Mouse (Mus musculus): ENCODE measurements around the gene Mycl. TPM values are rescaled to one million over a fixed set of nuclear protein-coding genes. Genes with fewer than 3 reads are reported as not detected.
A peak's percentile ranks its signal among the peaks of the same experiment; 100 is the strongest.

Mycl gene
- total and polyA plus RNA-seq, 3 experiments = 0.38 to 0.51 (median 0.44) TPM

DNA sequence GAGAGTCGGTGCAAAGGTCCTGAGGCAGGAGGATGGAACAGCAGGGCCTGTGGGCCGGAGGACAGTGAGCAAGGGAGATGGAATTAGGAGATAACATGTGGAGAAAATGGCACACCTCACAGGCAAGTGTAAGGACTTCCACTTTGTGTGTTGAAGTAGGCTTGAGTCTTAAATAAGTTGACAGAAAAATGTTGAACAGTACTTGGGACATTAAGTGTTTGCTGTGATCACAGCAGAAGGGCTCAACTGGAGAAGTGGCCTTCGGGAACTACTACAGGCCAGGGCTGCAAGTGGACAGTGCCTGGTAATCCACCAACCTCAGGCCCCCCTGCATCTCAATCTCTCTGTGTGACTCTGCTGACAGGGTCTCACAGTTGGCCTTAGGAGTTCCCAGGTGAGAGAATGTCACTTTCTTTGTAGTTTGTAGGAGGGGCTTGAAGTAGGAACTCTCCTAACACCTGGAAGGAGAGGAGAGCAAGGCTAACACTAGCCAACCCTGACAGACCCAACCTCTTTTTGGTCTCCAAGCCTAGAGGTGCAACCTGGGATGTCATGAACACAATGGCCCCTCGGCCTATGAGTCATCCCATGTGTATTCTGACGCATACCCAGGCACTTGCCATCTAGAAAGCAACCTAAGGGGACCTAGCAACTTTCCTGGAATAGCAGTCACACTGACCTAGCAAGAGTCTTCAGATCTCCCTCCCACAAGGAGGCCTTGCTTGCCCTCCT is 40.6 kb upstream of the Mycl start:
- Histone ChIP-seq H3K36me3 (replicated peaks in 1 of 2; ENCODE audit: control insufficient read depth in 1 of 2, insufficient read depth in 1 of 2, low read length in 1 of 2) (peaks cover 53 to 88% of the 10 kb centered on the region in 2 experiments), H3K4me3 (replicated peaks in 1 of 3; ENCODE audit: low read depth in 2 of 3, low read length in 2 of 3, poor library complexity in 1 of 3) (peak overlapping the region in 2 of 3 experiments; percentile 27 to 38), H3K79me2 (replicated peaks; ENCODE audit: control insufficient read depth, extremely low read depth, insufficient read depth, poor library complexity, severe bottlenecking) (peaks cover 26% of the 10 kb centered on the region), H3K9me3 (replicated peaks; ENCODE audit: low read length) (no peaks in the 10 kb centered on the region), H3K4me1 (ENCODE audit: control insufficient read depth in 1 of 2, insufficient read depth in 2 of 2) (peaks cover 22 to 68% of the 10 kb centered on the region in 2 experiments), H3K27ac (ENCODE audit: insufficient read depth, low read depth) (peak overlapping the region; percentile 79), H3K27me3 (replicated peaks) (no peaks in the 10 kb centered on the region), H3K9ac (ENCODE audit: insufficient read depth, low read depth) (peak overlapping the region; percentile 13; the same call in 1 of the 2 replicates), H3K4me2 (ENCODE audit: insufficient read depth, low read depth, poor library complexity, severe bottlenecking) (peak overlapping the region; percentile 54; the same call in 1 of the 2 replicates)
- peak; percentile 65 for DNase-seq (ENCODE audit: extremely low read depth)
- dilution Hi-C loops (cut with MboI; ENCODE audit: extremely low pct_ligation_motif_present, extremely low pct_unique_long_range_greater_than_20kb, low sequenced_read_pairs) = no loop called here
- in situ Hi-C loops (cut with MboI; ENCODE audit: low pct_ligation_motif_present, low pct_unique_long_range_greater_than_20kb, low sequenced_read_pairs) = no loop called here
- no peak for TF ChIP-seq CTCF (conservative IDR thresholded peaks at IDR 0.05 in 1 of 2, IDR thresholded peaks at IDR 0.05 in 1 of 2; ENCODE audit: low read depth in 2 of 2, low read length in 2 of 2)
- 0 out of 2 replicates have a peak, but pooled peaks have one; percentile 16 for TF ChIP-seq MEF2A (IDR thresholded peaks at IDR 0.05; ENCODE audit: borderline replicate concordance, low read depth, low read length)
- 0 out of 2 replicates have a peak, but pooled peaks have one; percentile 25 for TF ChIP-seq RCOR1 (conservative IDR thresholded peaks at IDR 0.05; ENCODE audit: low read depth, low read length)

DNA sequence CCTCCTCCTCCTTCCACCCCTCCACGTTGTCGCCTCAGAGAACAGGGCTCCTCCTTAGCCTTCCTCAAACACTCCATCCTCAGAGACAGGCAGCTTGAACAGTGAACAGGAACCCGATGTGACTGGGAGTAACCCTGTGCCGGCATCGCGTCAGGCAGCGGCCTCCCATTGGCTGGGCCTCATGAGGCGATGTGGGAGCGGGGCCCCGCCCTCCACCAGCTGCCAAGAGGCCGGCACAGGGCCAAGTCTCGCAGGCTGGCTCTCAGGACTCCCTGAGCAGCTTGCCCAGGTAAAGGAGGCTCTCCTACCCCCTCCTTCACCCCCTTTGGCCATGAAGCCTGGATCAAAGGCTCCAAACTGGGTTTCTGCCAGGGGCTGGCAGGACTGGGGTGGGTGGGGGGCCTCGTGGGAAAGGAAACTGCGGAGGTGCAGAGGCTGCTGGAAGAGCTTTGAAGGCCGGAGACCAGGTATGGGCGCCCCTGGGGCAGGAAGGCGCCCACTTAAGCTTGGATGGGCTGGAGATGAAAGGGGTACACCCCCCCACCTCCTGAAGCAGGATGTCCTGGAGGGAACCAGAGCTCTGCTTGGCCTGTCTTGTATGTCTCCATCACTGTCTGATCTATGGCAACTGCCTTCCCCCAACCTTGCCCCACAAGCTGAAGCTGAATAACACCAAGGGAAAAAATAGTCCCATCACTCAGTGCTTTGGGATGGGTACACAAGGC is 39.9 kb upstream of the Mycl start:
- H3K4me1 ChIP-seq (ENCODE audit: control insufficient read depth in 1 of 2, insufficient read depth in 2 of 2) = peaks cover 22 to 64% of the 10 kb centered on the region in 2 experiments
- in situ Hi-C loops (cut with MboI; ENCODE audit: low pct_ligation_motif_present, low pct_unique_long_range_greater_than_20kb, low sequenced_read_pairs) (no loop called here), dilution Hi-C loops (cut with MboI; ENCODE audit: extremely low pct_ligation_motif_present, extremely low pct_unique_long_range_greater_than_20kb, low sequenced_read_pairs) (no loop called here)
- H3K4me3 ChIP-seq (replicated peaks in 1 of 3; ENCODE audit: low read depth in 2 of 3, low read length in 2 of 3, poor library complexity in 1 of 3) = peak overlapping the region in 2 of 3 experiments; percentile 27 to 38
- H3K9ac ChIP-seq (ENCODE audit: insufficient read depth, low read depth) = peak overlapping the region; percentile 23; the same call in 1 of the 2 replicates
- H3K27me3 ChIP-seq (replicated peaks) = no peaks in the 10 kb centered on the region
- peaks cover 33% of the 10 kb centered on the region for H3K79me2 ChIP-seq (replicated peaks; ENCODE audit: control insufficient read depth, extremely low read depth, insufficient read depth, poor library complexity, severe bottlenecking)
- H3K27ac ChIP-seq (ENCODE audit: insufficient read depth, low read depth) = peak overlapping the region; percentile 79
- DNase-seq (ENCODE audit: extremely low read depth) = peak; percentile 89
- peak overlapping the region; percentile 75 for H3K4me2 ChIP-seq (ENCODE audit: insufficient read depth, low read depth, poor library complexity, severe bottlenecking)
- H3K9me3 ChIP-seq (replicated peaks; ENCODE audit: low read length) = no peaks in the 10 kb centered on the region
- H3K36me3 ChIP-seq (replicated peaks in 1 of 2; ENCODE audit: control insufficient read depth in 1 of 2, insufficient read depth in 1 of 2, low read length in 1 of 2) = peaks cover 45 to 81% of the 10 kb centered on the region in 2 experiments
- TF ChIP-seq POLR2A (IDR thresholded peaks at IDR 0.05; ENCODE audit: low read depth, low read length) (peak; percentile 86), JUND (conservative IDR thresholded peaks at IDR 0.05; ENCODE audit: low read depth, low read length) (no peak), POLR2AphosphoS2 (IDR thresholded peaks at IDR 0.05; ENCODE audit: low read depth, low read length) (no peak), UBTF (IDR thresholded peaks at IDR 0.05; ENCODE audit: low read depth, low read length) (no peak), SIN3A (IDR thresholded peaks at IDR 0.05; ENCODE audit: low read length) (peak; percentile 89), IRF4 (IDR thresholded peaks at IDR 0.05; ENCODE audit: low read depth, low read length) (peak; percentile 36; the same call in 1 of the 2 replicates), MAFK (IDR thresholded peaks at IDR 0.05; ENCODE audit: insufficient replicate concordance, low read length) (no peak), MYC (IDR thresholded peaks at IDR 0.05; ENCODE audit: low read depth, low read length) (0 out of 2 replicates have a peak, but pooled peaks have one; percentile 25), GABPA (IDR thresholded peaks at IDR 0.05; ENCODE audit: insufficient replicate concordance, low read depth, low read length) (no peak), TBP (conservative IDR thresholded peaks at IDR 0.05; ENCODE audit: low read depth, low read length) (peak; percentile 61; the same call in 1 of the 2 replicates), ZKSCAN1 (IDR thresholded peaks at IDR 0.05; ENCODE audit: borderline replicate concordance, low read depth, low read length) (no peak), HCFC1 (IDR thresholded peaks at IDR 0.05; ENCODE audit: low read depth, low read length) (no peak), ZNF384 (IDR thresholded peaks at IDR 0.05; ENCODE audit: low read depth, low read length) (no peak), ZMIZ1 (IDR thresholded peaks at IDR 0.05; ENCODE audit: low read depth, low read length) (peak; percentile 75; the same call in 1 of the 2 replicates), TCF12 (IDR thresholded peaks at IDR 0.05; ENCODE audit: low read depth, low read length) (peak; percentile 74), BHLHE40 (IDR thresholded peaks at IDR 0.05; ENCODE audit: low read depth, low read length) (no peak), CHD2 (IDR thresholded peaks at IDR 0.05; ENCODE audit: low read length) (peak; percentile 29; the same call in 1 of the 2 replicates), KAT2A (IDR thresholded peaks at IDR 0.05; ENCODE audit: insufficient replicate concordance, low read length) (no peak), ELF1 (IDR thresholded peaks at IDR 0.05; ENCODE audit: low read depth, low read length) (peak; percentile 45; the same call in 1 of the 2 replicates), RCOR1 (conservative IDR thresholded peaks at IDR 0.05; ENCODE audit: low read depth, low read length) (no peak), ETS1 (conservative IDR thresholded peaks at IDR 0.05; ENCODE audit: low read depth, low read length) (peak; percentile 46), SMC3 (IDR thresholded peaks at IDR 0.05; ENCODE audit: low read depth, low read length) (no peak), USF1 (IDR thresholded peaks at IDR 0.05; ENCODE audit: low read depth, low read length) (no peak), EP300 (IDR thresholded peaks at IDR 0.05; ENCODE audit: low read length) (no peak), E2F4 (IDR thresholded peaks at IDR 0.05; ENCODE audit: insufficient replicate concordance, low read depth, low read length) (no peak), MXI1 (IDR thresholded peaks at IDR 0.05; ENCODE audit: low read depth, low read length) (peak; percentile 76), NRF1 (IDR thresholded peaks at IDR 0.05; ENCODE audit: low read depth, low read length) (no peak)
